Mouse (Mus musculus): ENCODE data around the gene Arid1b. TPM values are rescaled to one million over a fixed set of nuclear protein-coding genes. Genes with fewer than 3 reads are reported as not detected.
A peak's percentile ranks its signal among the peaks of the same experiment; 100 is the strongest.

Gene Arid1b
- polyA plus RNA-seq, 1 experiment from 2014 or later = 14.1 TPM

GRCm38 (mm10) chr17:5217852-5218845 is 224.0 kb downstream of the Arid1b start:
- H3K9me3 ChIP-seq = no peaks in the 10 kb centered on the region
- no peak overlapping the region for H3K9ac ChIP-seq
- 76% methylated on average over 9 of the region's 9 CpGs for WGBS
- H3K27ac ChIP-seq (replicated peaks) = no peak overlapping the region
- H3K4me3 ChIP-seq = no peak overlapping the region
- H3K4me1 ChIP-seq (replicated peaks) = peaks cover 87% of the 10 kb centered on the region
- peak; percentile 33; the same call in 1 of the 2 replicates for ATAC-seq (ENCODE audit: low read depth)
- H3K36me3 ChIP-seq = no peaks in the 10 kb centered on the region
- H3K4me2 ChIP-seq = no peak overlapping the region
- H3K27me3 ChIP-seq = no peaks in the 10 kb centered on the region

GRCm38 (mm10) chr17:5218955-5219557 is 224.9 kb downstream of the Arid1b start:
- Histone ChIP-seq H3K9ac (no peak overlapping the region), H3K4me1 (replicated peaks) (peaks cover 80% of the 10 kb centered on the region), H3K27me3 (no peaks in the 10 kb centered on the region), H3K4me2 (no peak overlapping the region), H3K27ac (replicated peaks) (no peak overlapping the region), H3K9me3 (no peaks in the 10 kb centered on the region), H3K36me3 (no peaks in the 10 kb centered on the region), H3K4me3 (no peak overlapping the region)
- WGBS = 82% methylated on average over 6 of the region's 6 CpGs
- ATAC-seq (ENCODE audit: low read depth) = no peak

GRCm38 (mm10) chr17:5221041-5221440 is 226.9 kb downstream of the Arid1b start:
- ATAC-seq (ENCODE audit: low read depth) = 0 out of 2 replicates have a peak, but pooled peaks have one; percentile 20
- Histone ChIP-seq H3K27me3 (no peaks in the 10 kb centered on the region), H3K36me3 (no peaks in the 10 kb centered on the region), H3K4me3 (no peak overlapping the region), H3K27ac (replicated peaks) (peak overlapping the region; percentile 78), H3K4me2 (no peak overlapping the region), H3K4me1 (replicated peaks) (peaks cover 79% of the 10 kb centered on the region), H3K9me3 (no peaks in the 10 kb centered on the region), H3K9ac (no peak overlapping the region)
- 24% methylated on average over 8 of the region's 8 CpGs for WGBS

GRCm38 (mm10) chr17:5221558-5221957 is 227.4 kb downstream of the Arid1b start:
- Histone ChIP-seq H3K9ac (no peak overlapping the region), H3K4me3 (no peak overlapping the region), H3K27ac (replicated peaks) (peak overlapping the region; percentile 78), H3K27me3 (no peaks in the 10 kb centered on the region), H3K9me3 (no peaks in the 10 kb centered on the region), H3K4me2 (no peak overlapping the region), H3K36me3 (no peaks in the 10 kb centered on the region), H3K4me1 (replicated peaks) (peaks cover 84% of the 10 kb centered on the region)
- ATAC-seq (ENCODE audit: low read depth) = no peak
- 27% methylated on average over 4 of the region's 4 CpGs for WGBS

GRCm38 (mm10) chr17:5222827-5223226 is 228.7 kb downstream of the Arid1b start:
- Histone ChIP-seq H3K4me1 (replicated peaks) (peaks cover 83% of the 10 kb centered on the region), H3K36me3 (no peaks in the 10 kb centered on the region)
- 13% methylated on average over 2 of the region's 2 CpGs for WGBS

GRCm38 (mm10) chr17:5224932-5225331 is 230.8 kb downstream of the Arid1b start:
- ATAC-seq (ENCODE audit: low read depth) = no peak
- H3K4me1 ChIP-seq (replicated peaks) = peaks cover 82% of the 10 kb centered on the region
- 83% methylated on average over 4 of the region's 4 CpGs for WGBS
- H3K4me3 ChIP-seq = no peak overlapping the region
- H3K27ac ChIP-seq (replicated peaks) = no peak overlapping the region
- H3K9me3 ChIP-seq = no peaks in the 10 kb centered on the region
- H3K4me2 ChIP-seq = no peak overlapping the region
- no peaks in the 10 kb centered on the region for H3K27me3 ChIP-seq
- no peaks in the 10 kb centered on the region for H3K36me3 ChIP-seq
- H3K9ac ChIP-seq = no peak overlapping the region

More at GRCm38 (mm10) chr17:5222827-5223226, 228.7 kb downstream of the Arid1b start:
- no peaks in the 10 kb centered on the region for H3K9me3 ChIP-seq
- H3K9ac ChIP-seq = no peak overlapping the region
- no peak overlapping the region for H3K4me3 ChIP-seq
- no peak overlapping the region for H3K27ac ChIP-seq (replicated peaks)
- no peak for ATAC-seq (ENCODE audit: low read depth)
- no peaks in the 10 kb centered on the region for H3K27me3 ChIP-seq
- no peak overlapping the region for H3K4me2 ChIP-seq

GRCm38 (mm10) chr17:5227136-5227535 is 233.0 kb downstream of the Arid1b start:
- Histone ChIP-seq H3K9me3 (no peaks in the 10 kb centered on the region), H3K27me3 (no peaks in the 10 kb centered on the region), H3K27ac (replicated peaks) (peak overlapping the region; percentile 59), H3K4me3 (no peak overlapping the region), H3K9ac (no peak overlapping the region), H3K4me1 (replicated peaks) (peaks cover 82% of the 10 kb centered on the region), H3K4me2 (no peak overlapping the region), H3K36me3 (no peaks in the 10 kb centered on the region)
- 75% methylated on average over 6 of the region's 6 CpGs for WGBS
- no peak for ATAC-seq (ENCODE audit: low read depth)

GRCm38 (mm10) chr17:5227950-5228615 is 234.0 kb downstream of the Arid1b start:
- ATAC-seq (ENCODE audit: low read depth) = 0 out of 2 replicates have a peak, but pooled peaks have one; percentile 26
- 29% methylated on average over 14 of the region's 14 CpGs for WGBS
- peak overlapping the region; percentile 82 for H3K27ac ChIP-seq (replicated peaks)
- 0 out of 2 replicates have a peak overlapping the region, but pooled peaks have one; percentile 14 for H3K4me2 ChIP-seq
- no peaks in the 10 kb centered on the region for H3K9me3 ChIP-seq
- no peaks in the 10 kb centered on the region for H3K36me3 ChIP-seq
- no peaks in the 10 kb centered on the region for H3K27me3 ChIP-seq
- H3K4me1 ChIP-seq (replicated peaks) = peaks cover 81% of the 10 kb centered on the region
- no peak overlapping the region for H3K4me3 ChIP-seq
- H3K9ac ChIP-seq = peak overlapping the region; percentile 26; the same call in 1 of the 2 replicates

- Histone ChIP-seq H3K4me3 (no peak overlapping the region), H3K4me1 (replicated peaks) (peaks cover 83% of the 10 kb centered on the region), H3K9me3 (no peaks in the 10 kb centered on the region), H3K9ac (no peak overlapping the region), H3K27ac (replicated peaks) (peak overlapping the region; percentile 82), H3K36me3 (no peaks in the 10 kb centered on the region), H3K4me2 (0 out of 2 replicates have a peak overlapping the region, but pooled peaks have one; percentile 14), H3K27me3 (no peaks in the 10 kb centered on the region)
- WGBS = 80% methylated on average over 6 of the region's 6 CpGs
- ATAC-seq (ENCODE audit: low read depth) = 0 out of 2 replicates have a peak, but pooled peaks have one; percentile 49
Observed at GRCm38 (mm10) chr17:5228616-5229250, 234.6 kb downstream of the Arid1b start.

- H3K9ac ChIP-seq = no peak overlapping the region
- 72% methylated on average over 7 of the region's 7 CpGs for WGBS
- no peak overlapping the region for H3K4me3 ChIP-seq
- no peak for ATAC-seq (ENCODE audit: low read depth)
- H3K4me2 ChIP-seq = no peak overlapping the region
- no peaks in the 10 kb centered on the region for H3K36me3 ChIP-seq
- H3K9me3 ChIP-seq = no peaks in the 10 kb centered on the region
- 0 out of 2 replicates have a peak overlapping the region, but pooled peaks have one; percentile 14 for H3K27ac ChIP-seq (replicated peaks)
- peaks cover 89% of the 10 kb centered on the region for H3K4me1 ChIP-seq (replicated peaks)
- H3K27me3 ChIP-seq = no peaks in the 10 kb centered on the region
Observed at GRCm38 (mm10) chr17:5230063-5230462, 235.9 kb downstream of the Arid1b start.

- Histone ChIP-seq H3K27me3 (no peaks in the 10 kb centered on the region), H3K4me1 (replicated peaks) (peaks cover 90% of the 10 kb centered on the region), H3K36me3 (no peaks in the 10 kb centered on the region), H3K9ac (no peak overlapping the region), H3K27ac (replicated peaks) (0 out of 2 replicates have a peak overlapping the region, but pooled peaks have one; percentile 6), H3K4me3 (no peak overlapping the region), H3K9me3 (no peaks in the 10 kb centered on the region), H3K4me2 (no peak overlapping the region)
- no peak for ATAC-seq (ENCODE audit: low read depth)
- WGBS = 72% methylated on average over 2 of the region's 2 CpGs
Observed at GRCm38 (mm10) chr17:5232180-5232579, 238.0 kb downstream of the Arid1b start.

Measured in neural tube, embryonic 13.5 days (tissue).